Mouse (Mus musculus): Measurements from ENCODE around the gene Setd3. TPM values are rescaled to one million over a fixed set of nuclear protein-coding genes. Genes with fewer than 3 reads are reported as not detected.

Gene Setd3
- 10 to 100 TPM; 50.8 to 58.7 TPM for total RNA-seq (2023)

GRCm38 (mm10) chr12:108179246-108179320, at the start of gene Setd3:
Gene Setd3, minus strand, starts transcription at chr12:108179314.

GRCm38 (mm10) chr12:108179321-108180266, 480 bp upstream of the Setd3 start, which contains the start of gene Ccnk:
Gene Ccnk, plus strand, starts transcription at chr12:108179579.

Other genes starting within 250 kb of the Setd3 start
- under 1 TPM in 1 of 2 experiments, not detected in 1; 0.18 TPM for gene Bcl11b, start 175.7 kb downstream of the Setd3 start, total RNA-seq (2023)
- gene Ccnk, start 265 bp upstream of the Setd3 start, total RNA-seq (2023), result 10 to 100 TPM; 39.8 to 41.1 TPM
- gene Ccdc85c, start 96.1 kb upstream of the Setd3 start, total RNA-seq (2023), result under 1 TPM; 0.24 to 0.33 TPM
- gene Hhipl1, start 127.0 kb upstream of the Setd3 start, total RNA-seq (2023), result not detected
- gene Cyp46a1, start 155.1 kb upstream of the Setd3 start, total RNA-seq (2023), result not detected
- gene Eml1, start 191.6 kb upstream of the Setd3 start, total RNA-seq (2023), result under 1 TPM; 0.86 to 0.90 TPM